Mouse (Mus musculus): ENCODE results near the gene Tmem201. TPM values are rescaled to one million over a fixed set of nuclear protein-coding genes. Genes with fewer than 3 reads are reported as not detected.
A peak's percentile ranks its signal among the peaks of the same experiment; 100 is the strongest.

Gene Tmem201
- total RNA-seq, 2 experiments from 2014 or later, result 68.1 to 73.2 TPM

- DNase-seq (ENCODE audit: low spot score in 2 of 2), result no peak
These were observed 49.0 kb downstream of the Tmem201 start for GRCm38 (mm10) chr4:149688861-149689260.

DNA sequence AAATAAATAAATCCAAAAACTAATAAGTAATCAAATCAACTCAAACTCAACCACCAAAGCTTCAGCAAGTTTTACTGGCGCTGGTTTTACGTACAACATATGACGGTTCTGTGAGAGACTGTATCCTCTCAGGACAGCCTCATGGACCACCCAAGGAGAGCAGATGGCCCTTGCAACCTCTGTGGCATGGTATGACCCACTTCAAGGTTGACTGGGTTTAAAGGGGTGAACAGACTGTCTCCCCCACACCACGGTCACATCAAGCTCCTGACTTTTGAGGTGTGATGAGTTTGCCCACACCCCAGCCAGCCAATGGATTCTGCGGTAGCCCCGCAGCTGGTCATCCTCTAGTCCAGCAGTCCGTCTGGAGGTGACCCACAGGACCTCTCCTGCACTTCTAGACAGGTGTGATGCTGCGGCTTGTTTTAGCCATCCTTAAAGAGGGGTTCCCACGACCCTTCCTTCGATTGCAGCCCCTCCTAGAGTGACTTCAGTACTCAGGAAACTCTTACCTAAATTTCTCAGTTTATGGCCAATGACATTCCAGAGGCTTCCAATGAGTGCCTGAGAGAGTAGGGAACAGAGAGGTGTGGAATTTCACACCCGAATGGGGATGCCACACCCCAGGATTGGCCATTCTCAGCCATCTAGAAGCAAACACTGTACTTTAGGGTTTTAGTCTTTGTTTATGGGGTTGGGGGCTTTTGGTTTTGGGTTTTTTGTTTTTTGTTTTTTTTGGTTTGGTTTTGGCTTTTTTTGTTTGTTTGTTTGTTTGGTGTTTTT, 52.8 kb downstream of the Tmem201 start:
- no peak for DNase-seq (ENCODE audit: low spot score in 2 of 2)

- no peak for DNase-seq (ENCODE audit: low spot score in 2 of 2)
These were observed 54.0 kb downstream of the Tmem201 start for GRCm38 (mm10) chr4:149683875-149684274.

DNA sequence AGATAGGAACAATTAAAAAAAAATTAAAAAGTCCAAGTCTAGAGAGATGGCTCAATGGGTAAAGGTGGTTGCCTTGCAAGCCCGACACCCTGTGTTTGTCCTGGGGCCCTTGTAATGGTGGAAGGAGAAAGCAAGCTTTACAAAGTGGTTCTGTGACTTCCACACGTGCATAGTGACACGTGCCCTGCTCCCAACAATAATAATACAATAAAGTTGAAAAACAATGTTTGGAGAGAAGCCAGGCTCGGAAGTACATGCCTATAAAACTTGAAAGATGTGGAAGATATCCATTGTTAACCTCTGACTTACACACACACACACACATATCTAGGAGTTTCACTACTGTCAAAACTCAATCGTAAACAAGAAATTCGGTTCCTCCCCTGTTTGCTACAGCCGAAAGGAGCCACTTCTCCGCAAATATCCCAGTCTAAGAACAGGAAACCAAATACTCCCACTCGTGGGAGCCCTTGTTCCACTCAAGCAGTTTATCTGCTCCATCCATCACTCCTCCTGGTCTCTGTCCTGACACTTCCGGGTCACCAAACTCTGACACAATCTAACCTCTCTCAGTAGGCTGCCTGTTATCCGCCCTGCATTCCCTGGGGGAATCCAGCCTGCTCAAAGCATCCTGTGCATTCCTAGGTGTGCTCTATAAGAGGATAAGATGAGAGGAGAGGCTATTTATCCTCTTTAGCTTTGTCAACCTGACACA, 58.6 kb downstream of the Tmem201 start:
- DNase-seq (ENCODE audit: low spot score in 2 of 2), result no peak

DNA sequence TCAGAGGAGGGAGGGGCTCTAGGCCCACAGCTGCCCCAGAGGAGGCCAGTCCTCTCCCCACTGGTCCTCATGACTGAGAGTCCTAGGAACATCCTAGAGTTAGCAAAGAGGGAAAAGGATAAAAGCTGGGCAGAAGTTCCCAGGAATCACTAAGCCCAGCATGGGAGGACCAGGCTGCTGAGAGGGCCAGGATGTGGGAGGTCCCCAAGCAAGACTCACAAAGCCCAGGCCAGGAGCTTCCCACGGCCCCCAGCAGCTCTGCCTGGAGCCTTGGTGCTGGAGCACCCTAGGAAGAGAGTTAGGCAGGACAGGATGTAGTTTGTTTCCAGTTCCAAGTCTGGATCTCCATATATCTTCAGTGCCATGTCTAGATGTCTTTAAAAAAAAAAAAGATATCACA, 59.8 kb downstream of the Tmem201 start:
- DNase-seq (ENCODE audit: low spot score in 2 of 2), result no peak

DNA sequence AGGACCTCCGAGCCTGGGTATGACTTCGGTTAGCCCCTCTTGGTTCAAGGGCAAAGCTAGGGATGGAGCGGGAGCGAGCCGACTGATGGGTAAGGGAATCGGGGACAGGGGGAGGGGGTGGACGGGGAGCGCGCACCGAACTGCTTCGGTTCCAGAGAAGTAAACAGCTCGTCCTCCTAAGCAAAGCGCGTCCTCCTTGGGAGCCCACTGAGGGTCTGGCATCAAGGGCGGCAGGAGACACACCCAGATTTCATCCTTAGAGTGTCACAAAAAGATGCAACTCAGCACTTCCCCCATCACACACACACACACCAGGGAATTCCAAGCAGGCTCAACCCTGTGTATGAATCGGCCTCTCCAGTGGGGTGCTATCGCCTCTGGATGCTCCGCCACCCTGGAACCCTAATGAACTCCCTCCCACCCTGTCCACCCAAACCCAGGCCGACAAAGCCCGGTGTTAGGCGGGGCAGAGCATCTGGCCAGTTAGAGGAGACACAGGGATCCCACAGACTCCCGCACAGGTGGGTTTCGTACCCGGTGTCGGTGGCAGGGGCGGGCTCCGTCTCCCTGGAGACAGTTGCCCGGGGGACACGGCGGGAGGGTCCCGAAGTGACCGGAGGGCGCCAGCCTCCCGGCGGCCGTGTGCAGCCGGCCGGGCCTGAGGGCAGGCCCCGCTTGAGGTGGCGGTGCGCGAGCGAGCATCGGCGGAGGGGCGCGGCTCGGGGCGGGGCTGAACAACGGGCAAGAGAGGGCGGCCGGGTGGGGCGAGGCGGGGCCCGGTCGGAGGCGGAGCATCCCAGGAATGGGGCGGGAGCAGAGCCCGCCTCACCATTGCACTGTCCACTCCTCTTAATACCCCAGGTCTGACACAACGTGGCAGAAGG, 62.2 kb downstream of the Tmem201 start:
- DNase-seq (ENCODE audit: low spot score in 2 of 2), result peak; percentile 66 to 68

DNA sequence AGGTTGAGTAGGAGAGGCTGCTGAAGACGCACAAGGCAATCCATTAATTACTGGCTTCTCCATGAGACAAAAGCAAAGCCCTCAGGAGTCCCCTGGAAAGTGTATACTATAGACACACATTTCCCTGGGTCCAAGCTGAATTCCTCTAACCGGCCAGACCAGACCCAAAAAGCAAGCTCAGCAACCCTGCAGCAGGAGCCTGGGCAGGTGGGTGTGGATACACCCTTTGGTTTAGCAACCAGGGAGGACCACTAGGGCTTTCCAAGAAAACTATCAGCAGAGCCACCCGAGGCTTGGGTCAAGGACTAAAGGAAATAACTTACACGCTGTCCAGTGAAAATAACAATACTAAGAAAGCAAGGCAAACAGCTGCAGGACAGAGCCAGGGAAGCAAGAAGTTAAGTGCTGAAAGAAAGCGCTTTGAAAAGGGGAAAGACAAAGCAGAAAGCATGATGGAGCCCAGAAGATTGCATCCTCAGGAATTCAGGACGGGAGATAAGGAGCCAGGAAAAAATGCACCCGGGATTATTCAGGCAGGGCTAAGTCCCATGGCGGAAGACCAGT, 62.9 kb downstream of the Tmem201 start:
- no peak for DNase-seq (ENCODE audit: low spot score in 2 of 2)

DNA sequence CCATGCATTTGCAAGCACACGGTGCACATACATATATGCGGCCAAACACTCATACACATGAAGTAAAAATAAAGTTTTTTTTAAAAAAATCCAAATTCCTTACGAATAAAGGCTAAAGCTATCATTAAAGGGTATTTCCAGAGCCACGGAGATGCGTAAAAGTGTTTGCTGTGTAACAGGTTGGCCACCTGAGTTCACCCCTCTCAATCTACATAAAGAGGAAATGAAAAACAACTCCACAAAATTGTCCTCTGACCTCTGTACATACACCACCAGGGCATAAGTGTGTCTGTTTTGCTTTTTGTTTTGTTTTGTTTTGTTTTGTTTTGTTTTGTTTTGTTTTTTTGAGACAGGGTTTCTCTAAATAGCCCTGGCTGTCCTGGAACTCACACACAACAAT, 65.1 kb downstream of the Tmem201 start:
- DNase-seq (ENCODE audit: low spot score in 2 of 2), result no peak

- no peak for DNase-seq (ENCODE audit: low spot score in 2 of 2)
These were observed 66.7 kb downstream of the Tmem201 start for GRCm38 (mm10) chr4:149671175-149671574.

- no peak for DNase-seq (ENCODE audit: low spot score in 2 of 2)
These were observed 72.2 kb downstream of the Tmem201 start for GRCm38 (mm10) chr4:149665692-149666090.

Other genes with a start within 250 kb of the Tmem201 start
- gene Ctnnbip1, start 219.8 kb downstream of the Tmem201 start, total RNA-seq (2021), result 10 to 100 TPM; 29.6 to 33.4 TPM
- 100 to 1,000 TPM; 839 to 867 TPM for gene Clstn1, start 151.6 kb downstream of the Tmem201 start, total RNA-seq (2021)
- gene Pik3cd, start 35.5 kb downstream of the Tmem201 start, total RNA-seq (2021), result 10 to 100 TPM; 21.4 to 26.3 TPM
- gene Slc25a33, start 36.2 kb upstream of the Tmem201 start, total RNA-seq (2021), result 10 to 100 TPM; 31.4 to 34.2 TPM
- gene Spsb1, start 217.0 kb upstream of the Tmem201 start, total RNA-seq (2021), result 10 to 100 TPM; 27.2 to 36.3 TPM